Mouse (Mus musculus) midbrain, embryonic 11.5 days (tissue): ENCODE results near the gene Gm20696. TPM values are rescaled to one million over a fixed set of nuclear protein-coding genes. Genes with fewer than 3 reads are reported as not detected.

ENCODE experiments used
- ATAC-seq: fragments of 200-750 bp; cut with Nextera tagmentation; 2 replicates; pipeline ENCODE4 v1.8.0; 2017; ENCODE audit warnings: moderate TSS enrichment, moderate library complexity; ENCODE audit not compliant: low FRiP score
- DNase-seq: peaks from one replicate; pipeline ENCODE4 v3.0.0; 2015; ENCODE audit warnings: low spot score; ENCODE audit errors: missing footprints
- H3K27ac ChIP-seq: fragments of 300-500 bp; sonication (generic); 2 replicates; pipeline ENCODE4 v1.5.1; 2014; ENCODE audit warnings: low read depth, low read length
- H3K27me3 ChIP-seq: fragments of 300-500 bp; sonication (generic); 2 replicates; pipeline ENCODE4 v1.6.1; 2014; ENCODE audit warnings: mild to moderate bottlenecking, low read length, moderate library complexity, mixed read lengths; ENCODE audit not compliant: control insufficient read depth, insufficient read depth
- H3K36me3 ChIP-seq: fragments of 300-500 bp; sonication (generic); 2 replicates; pipeline ENCODE4 v1.6.1; 2014; ENCODE audit warnings: mild to moderate bottlenecking, low read length, moderate library complexity, mixed read lengths; ENCODE audit not compliant: control insufficient read depth, insufficient read depth
- H3K4me1 ChIP-seq: fragments of 300-500 bp; sonication (generic); 2 replicates; pipeline ENCODE4 v1.6.1; 2014; ENCODE audit warnings: low read length; ENCODE audit not compliant: control insufficient read depth, insufficient read depth
- H3K4me2 ChIP-seq: fragments of 300-500 bp; sonication (generic); 2 replicates; pipeline ENCODE4 v1.6.1; 2014; ENCODE audit warnings: mild to moderate bottlenecking, moderate library complexity
- H3K4me3 ChIP-seq: fragments of 300-500 bp; sonication (generic); 2 replicates; pipeline ENCODE4 v1.5.1; 2014; ENCODE audit warnings: low read depth, low read length
- H3K9ac ChIP-seq: fragments of 300-500 bp; sonication (generic); 2 replicates; pipeline ENCODE4 v1.6.1; 2014; ENCODE audit warnings: low read length
- H3K9me3 ChIP-seq: fragments of 300-500 bp; sonication (generic); 2 replicates; pipeline ENCODE4 v1.6.1; 2016; ENCODE audit warnings: low read length; ENCODE audit not compliant: control insufficient read depth
- WGBS: fragments of 180-500 bp; shearing (Covaris S2); extraction: QIAGEN DNeasy Blood & Tissue Kit; methylation state at CpG from one replicate; pipeline ENCODE4 v1.1.7; 2014; 5-methylcytosine and 5-hydroxymethylcytosine counted together
- polyA plus RNA-seq: library from polyadenylated mRNA; unstranded; fragments of >200 nt; fragmentation: Nextera tagmentation; extraction: Ambion mirVana; gene quantifications from 2 replicates; pipeline ENCODE4 v1.2.1, GENCODE M21; 2014

Gm20696 gene
- polyA plus RNA-seq, 1 experiment from 2014 or later, result 3.4 TPM

GRCm38 (mm10) chr6:99257676-99258075, 408.9 kb downstream of the Gm20696 start:
- Histone ChIP-seq H3K9me3 (no peaks in the 10 kb centered on the region), H3K4me2 (no peak overlapping the region), H3K4me1 (peaks cover 13% of the 10 kb centered on the region), H3K27me3 (no peaks in the 10 kb centered on the region), H3K27ac (no peak overlapping the region), H3K9ac (no peak overlapping the region), H3K4me3 (no peak overlapping the region), H3K36me3 (no peaks in the 10 kb centered on the region)
- no peak for ATAC-seq
- DNase-seq, result no peak
- 86% methylated on average over 2 of the region's 2 CpGs for WGBS

- no peaks in the 10 kb centered on the region for H3K36me3 ChIP-seq
- H3K27me3 ChIP-seq, result no peaks in the 10 kb centered on the region
- H3K4me2 ChIP-seq, result no peak overlapping the region
Measured at GRCm38 (mm10) chr6:99253331-99253730, 413.3 kb downstream of the Gm20696 start.

GRCm38 (mm10) chr6:99252816-99253215, 413.8 kb downstream of the Gm20696 start:
- H3K4me3 ChIP-seq, result no peak overlapping the region
- H3K9ac ChIP-seq, result no peak overlapping the region
- DNase-seq (no peak), ATAC-seq (no peak)
- H3K4me2 ChIP-seq, result no peak overlapping the region
- H3K36me3 ChIP-seq, result no peaks in the 10 kb centered on the region
- no peaks in the 10 kb centered on the region for H3K9me3 ChIP-seq
- no peak overlapping the region for H3K27ac ChIP-seq
- no peaks in the 10 kb centered on the region for H3K4me1 ChIP-seq
- 88% methylated on average over 5 of the region's 5 CpGs for WGBS
- no peaks in the 10 kb centered on the region for H3K27me3 ChIP-seq

More at GRCm38 (mm10) chr6:99253331-99253730, 413.3 kb downstream of the Gm20696 start:
- Histone ChIP-seq H3K27ac (no peak overlapping the region), H3K4me1 (no peaks in the 10 kb centered on the region), H3K9ac (no peak overlapping the region), H3K9me3 (no peaks in the 10 kb centered on the region), H3K4me3 (no peak overlapping the region)
- no peak for ATAC-seq
- no peak for DNase-seq
- WGBS, result 93% methylated on average over 8 of the region's 8 CpGs

GRCm38 (mm10) chr6:99251924-99252323, 414.7 kb downstream of the Gm20696 start:
- ATAC-seq, result no peak
- no peak overlapping the region for H3K4me3 ChIP-seq
- no peaks in the 10 kb centered on the region for H3K9me3 ChIP-seq
- no peak for DNase-seq
- H3K36me3 ChIP-seq, result no peaks in the 10 kb centered on the region
- no peak overlapping the region for H3K4me2 ChIP-seq
- H3K27me3 ChIP-seq, result no peaks in the 10 kb centered on the region
- WGBS, result 87% methylated on average over 4 of the region's 4 CpGs
- no peaks in the 10 kb centered on the region for H3K4me1 ChIP-seq
- no peak overlapping the region for H3K9ac ChIP-seq
- H3K27ac ChIP-seq, result no peak overlapping the region

GRCm38 (mm10) chr6:99251222-99251621, 415.4 kb downstream of the Gm20696 start:
- Histone ChIP-seq H3K4me3 (no peak overlapping the region), H3K27me3 (no peaks in the 10 kb centered on the region), H3K4me2 (no peak overlapping the region), H3K27ac (no peak overlapping the region), H3K36me3 (no peaks in the 10 kb centered on the region), H3K4me1 (no peaks in the 10 kb centered on the region), H3K9me3 (no peaks in the 10 kb centered on the region), H3K9ac (no peak overlapping the region)
- DNase-seq, result no peak
- 85% methylated on average over 3 of the region's 3 CpGs for WGBS
- ATAC-seq, result no peak

GRCm38 (mm10) chr6:99249496-99250030, 417.0 kb downstream of the Gm20696 start:
- DNase-seq (no peak), ATAC-seq (no peak)
- 73% methylated on average over 5 of the region's 5 CpGs for WGBS
- Histone ChIP-seq H3K27ac (no peak overlapping the region), H3K9me3 (no peaks in the 10 kb centered on the region), H3K9ac (no peak overlapping the region), H3K36me3 (no peaks in the 10 kb centered on the region), H3K4me3 (no peak overlapping the region), H3K27me3 (no peaks in the 10 kb centered on the region), H3K4me1 (no peaks in the 10 kb centered on the region), H3K4me2 (no peak overlapping the region)

- Histone ChIP-seq H3K9ac (no peak overlapping the region), H3K4me2 (no peak overlapping the region), H3K4me3 (no peak overlapping the region), H3K27ac (no peak overlapping the region), H3K36me3 (no peaks in the 10 kb centered on the region), H3K4me1 (no peaks in the 10 kb centered on the region), H3K27me3 (no peaks in the 10 kb centered on the region), H3K9me3 (no peaks in the 10 kb centered on the region)
- no peak for DNase-seq
- 92% methylated on average over 8 of the region's 8 CpGs for WGBS
- no peak for ATAC-seq
Measured at GRCm38 (mm10) chr6:99248396-99248795, 418.2 kb downstream of the Gm20696 start.

- 94% methylated on average over 10 of the region's 10 CpGs for WGBS
- no peaks in the 10 kb centered on the region for H3K4me1 ChIP-seq
- no peak overlapping the region for H3K4me2 ChIP-seq
- no peak overlapping the region for H3K9ac ChIP-seq
- ATAC-seq (no peak), DNase-seq (no peak)
- H3K9me3 ChIP-seq, result no peaks in the 10 kb centered on the region
- no peak overlapping the region for H3K27ac ChIP-seq
- no peaks in the 10 kb centered on the region for H3K36me3 ChIP-seq
- H3K4me3 ChIP-seq, result no peak overlapping the region
- H3K27me3 ChIP-seq, result no peaks in the 10 kb centered on the region
Measured at GRCm38 (mm10) chr6:99241625-99242395, 424.8 kb downstream of the Gm20696 start.

- Histone ChIP-seq H3K9ac (no peak overlapping the region), H3K36me3 (no peaks in the 10 kb centered on the region), H3K9me3 (no peaks in the 10 kb centered on the region), H3K4me1 (no peaks in the 10 kb centered on the region), H3K27me3 (no peaks in the 10 kb centered on the region), H3K4me2 (no peak overlapping the region), H3K4me3 (no peak overlapping the region), H3K27ac (no peak overlapping the region)
- DNase-seq (no peak), ATAC-seq (no peak)
Measured at GRCm38 (mm10) chr6:99240764-99241163, 425.8 kb downstream of the Gm20696 start.
